Mouse (Mus musculus) heart, postnatal 10 days (tissue): Measurements from ENCODE around the gene Olfr619. TPM values are rescaled to one million over a fixed set of nuclear protein-coding genes. Genes with fewer than 3 reads are reported as not detected.

Experiments used
- DNase-seq, 2 experiments: peaks; one replicate each; pipeline ENCODE4 v3.0.0; 2021
- intact Hi-C: fragments of 180-260 bp; cut with DNase I; formaldehyde crosslinking; loops from one replicate; pipeline ENCODE4 v1.15.1; 2025
- microRNA-seq, 2 experiments: library from miRNA; unstranded; fragments of <30 nt; microRNA quantifications; one replicate each; pipeline ENCODE4 v1.2.0; 2022
- total RNA-seq, 2 experiments: library from RNA; stranded (reverse); gene quantifications; 2 replicates each; pipeline ENCODE4 v1.2.3; 2021

Olfr619 gene
- not detected for total RNA-seq

DNA sequence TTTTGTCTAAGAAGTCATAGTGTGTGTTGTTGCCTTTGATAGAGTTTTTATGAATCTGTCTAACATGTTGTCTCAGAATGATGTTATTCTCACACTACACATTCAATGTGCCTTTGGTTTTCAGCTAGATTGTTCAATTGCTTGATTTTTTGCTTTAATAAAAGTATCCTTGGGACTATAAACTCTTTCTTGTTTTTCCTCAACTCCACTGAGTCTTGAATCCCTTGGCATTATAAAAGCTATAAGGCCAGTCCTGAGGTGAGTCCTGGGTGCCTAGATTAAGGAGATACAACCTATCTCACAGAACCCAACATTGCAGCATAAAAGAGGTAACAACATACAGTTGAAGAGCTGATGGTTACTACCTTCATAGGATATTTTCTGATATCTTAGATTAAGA, at the start of gene Olfr619:
TSS of gene Olfr619 (plus strand) at position 301 of the 400 bp plus-strand sequence.
- intact Hi-C loops, result no loop called here
- DNase-seq, result no peak

DNA sequence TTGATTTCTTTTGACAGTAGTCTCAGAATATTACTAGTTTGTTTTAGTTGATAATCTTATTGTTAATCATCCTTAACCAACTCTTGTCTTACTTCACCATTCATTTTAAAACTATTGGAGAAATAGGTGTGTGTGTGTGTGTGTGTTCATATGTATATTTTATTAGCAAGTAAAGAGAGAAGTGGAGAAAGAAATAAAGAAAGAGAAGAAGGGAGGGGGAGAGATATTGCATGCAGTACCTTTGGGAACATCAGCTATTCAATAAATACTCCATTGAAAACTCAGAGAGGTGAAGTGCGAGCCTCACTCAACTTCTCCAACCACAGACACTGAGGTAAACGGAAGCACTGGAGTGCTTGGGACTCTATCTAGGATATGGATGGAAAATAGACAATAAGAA, 44.6 kb upstream of the Olfr619 start, which contains the start of gene Olfr615:
TSS of gene Olfr615 (plus strand) at position 301 of the 400 bp plus-strand sequence.
- intact Hi-C loops, result no loop called here
- DNase-seq, result no peak

DNA sequence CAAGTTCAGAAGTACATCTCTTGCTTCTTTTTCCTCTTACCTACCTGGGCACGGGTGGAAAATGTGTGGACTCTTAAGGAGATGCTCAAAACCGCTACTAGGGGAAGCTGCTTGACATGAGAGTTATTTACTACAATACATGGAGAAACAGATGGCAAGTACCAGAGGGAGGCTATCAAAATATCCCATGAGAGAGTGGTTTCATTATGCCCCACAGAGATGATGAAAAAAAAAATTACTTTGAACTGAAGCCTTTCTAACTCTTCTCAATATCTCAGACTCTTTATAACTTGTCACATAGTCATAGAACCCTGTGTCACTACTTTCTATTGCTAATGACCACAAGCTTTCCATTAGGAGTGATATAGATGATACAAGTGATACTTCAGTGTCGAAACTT, 31.3 kb upstream of the Olfr619 start, which contains the start of gene Olfr616:
TSS of gene Olfr616 (minus strand) at position 101 of the 400 bp plus-strand sequence.
- intact Hi-C loops, result loop anchor here (10.0 kb wide), 1 partner anchor 74 kb away; the partner anchor contains the start of gene Olfr609
- DNase-seq, result no peak

DNA sequence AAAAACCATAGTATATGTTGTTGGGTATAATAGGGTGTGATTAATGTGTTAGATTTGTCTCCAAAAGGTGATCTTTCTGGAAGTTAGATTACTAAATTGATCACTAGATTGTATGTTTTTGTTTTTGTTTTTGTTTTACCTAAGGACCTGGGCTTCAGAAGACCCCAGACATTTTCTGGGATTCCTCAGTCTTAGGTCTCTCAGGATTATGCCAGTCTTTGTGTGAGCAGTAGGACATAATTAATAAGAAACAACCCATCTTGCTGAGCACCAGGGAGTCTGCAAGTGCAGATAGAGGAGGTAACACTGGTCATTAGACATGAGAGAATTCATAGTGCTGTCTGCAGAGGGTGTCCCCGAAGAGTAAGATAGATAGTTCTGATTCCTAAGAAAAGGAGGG, 27.6 kb upstream of the Olfr619 start, which contains the start of gene Olfr617:
TSS of gene Olfr617 (plus strand) at position 301 of the 400 bp plus-strand sequence.
- intact Hi-C loops, result no loop called here
- DNase-seq, result no peak

DNA sequence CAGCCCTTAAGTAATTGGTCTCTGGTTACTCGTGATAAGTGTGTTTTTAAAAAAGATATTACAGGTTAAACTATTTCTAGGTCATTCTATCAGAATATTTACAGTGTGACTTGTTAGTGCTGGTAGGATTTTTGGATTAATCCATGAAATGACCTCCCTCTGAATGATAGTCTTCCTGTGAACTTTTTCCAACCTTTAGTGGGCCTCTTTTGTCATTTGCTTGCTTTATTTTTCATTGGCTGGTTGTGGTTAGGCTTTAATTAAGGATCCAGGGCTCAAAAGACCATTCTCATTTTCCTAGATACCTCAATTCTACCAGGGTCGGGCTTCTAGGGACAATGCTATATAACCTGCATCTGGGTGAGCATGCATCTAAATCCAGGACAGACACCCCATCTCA, 10.6 kb upstream of the Olfr619 start, which contains the start of gene Olfr618:
TSS of gene Olfr618 (plus strand) at position 301 of the 400 bp plus-strand sequence.
- intact Hi-C loops, result no loop called here
- no peak for DNase-seq

DNA sequence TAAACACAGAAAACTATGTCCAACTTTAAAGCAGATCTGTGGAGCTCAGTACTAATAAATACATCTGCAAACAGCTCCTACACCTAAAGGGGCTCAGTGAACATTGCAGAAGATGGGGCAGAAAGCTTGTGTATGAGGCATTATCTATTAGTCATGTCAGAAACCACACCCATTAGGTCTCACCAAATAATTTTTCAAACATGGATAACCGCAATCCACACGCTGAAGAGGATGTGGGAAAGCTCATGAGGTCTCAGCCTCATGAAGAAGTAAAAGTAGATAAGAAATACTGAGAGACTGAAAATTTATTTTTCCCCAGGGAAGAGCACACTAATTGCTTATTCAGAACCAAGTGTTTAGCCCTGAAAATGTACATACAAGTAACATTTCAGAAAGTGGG, 7.0 kb downstream of the Olfr619 start:
- no peak for DNase-seq
- intact Hi-C loops, result no loop called here

DNA sequence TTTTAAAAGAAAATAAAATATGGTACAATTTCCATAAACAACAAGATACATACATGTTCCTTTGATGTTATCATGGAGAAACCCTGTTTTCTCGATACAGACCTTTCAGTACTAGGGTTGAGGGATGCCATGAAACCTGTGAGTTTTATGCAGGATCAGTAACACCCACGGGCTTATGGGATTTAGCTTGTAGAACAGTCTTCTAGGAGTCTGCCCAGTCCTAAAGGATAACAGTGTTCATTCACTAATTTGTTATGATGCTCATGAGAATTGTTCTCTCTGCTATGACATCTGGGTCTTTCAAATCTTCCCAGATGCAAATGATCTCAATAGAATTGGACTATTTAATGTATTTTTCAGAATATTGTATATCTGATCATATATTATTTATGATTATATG, 12.1 kb downstream of the Olfr619 start, which contains the start of gene Olfr620:
TSS of gene Olfr620 (minus strand) at position 101 of the 400 bp plus-strand sequence.
- DNase-seq, result no peak
- intact Hi-C loops, result no loop called here

DNA sequence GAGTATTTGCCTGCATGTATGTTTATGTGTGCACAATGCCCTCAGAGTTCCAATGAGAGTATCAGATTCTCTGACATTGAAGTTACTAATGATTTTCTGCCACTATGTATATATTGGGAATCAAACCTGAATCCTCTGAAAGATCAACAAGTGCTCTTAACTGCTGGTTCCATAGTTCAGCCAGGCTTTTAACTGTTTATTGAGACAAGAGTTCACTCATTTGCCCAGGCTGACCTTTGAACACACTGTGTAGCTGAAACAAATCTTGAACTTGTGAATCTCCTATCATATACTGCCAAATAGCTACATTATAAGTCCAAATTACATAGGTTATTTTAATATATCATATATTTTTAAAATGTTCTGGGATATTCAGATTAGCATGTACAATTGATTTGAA, 36.4 kb downstream of the Olfr619 start:
- intact Hi-C loops, result no loop called here
- no peak for DNase-seq

DNA sequence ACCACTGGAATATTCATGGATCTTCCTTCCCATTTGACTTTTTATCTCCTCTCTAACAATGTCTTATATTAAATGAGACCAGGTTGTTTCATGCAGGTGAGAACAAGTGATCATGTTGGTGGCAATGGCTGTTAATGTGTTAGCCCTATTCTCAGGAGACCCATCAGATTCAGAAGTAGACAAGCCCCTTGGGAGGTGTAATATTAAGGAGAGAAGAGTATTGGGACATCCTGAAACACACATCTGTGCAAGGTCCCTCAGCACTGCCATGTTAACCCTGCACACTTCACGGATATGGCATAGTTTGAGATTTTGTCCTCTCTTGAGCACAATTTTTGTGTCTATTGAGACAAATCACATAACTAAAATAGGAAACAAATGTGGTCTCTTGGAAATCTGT, 42.2 kb downstream of the Olfr619 start, which contains the start of gene Olfr622:
TSS of gene Olfr622 (minus strand) at position 101 of the 400 bp plus-strand sequence.
- intact Hi-C loops, result no loop called here
- no peak for DNase-seq

DNA sequence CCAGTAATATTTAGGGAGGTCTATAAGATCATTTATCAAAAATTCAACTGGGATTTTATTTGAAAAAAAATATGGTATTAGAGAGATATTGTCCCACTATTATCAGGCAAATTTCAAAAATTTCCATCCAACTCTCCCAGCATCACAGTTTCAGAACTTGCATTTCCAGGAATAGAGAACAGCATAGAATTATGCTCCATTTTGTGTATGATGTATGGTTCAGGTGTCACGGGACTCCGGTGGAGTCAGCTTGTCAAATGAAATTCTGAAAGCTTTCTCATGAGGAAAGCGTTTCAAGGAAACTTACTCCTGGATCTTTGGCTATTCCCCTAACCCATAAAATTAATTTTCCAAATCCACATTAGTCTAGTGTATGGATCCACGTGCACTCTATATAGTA, 43.7 kb downstream of the Olfr619 start:
- no peak for DNase-seq
- intact Hi-C loops, result no loop called here

Small RNA genes lying within 50 kb of the gene (microRNA-seq; reads per million reads assigned to microRNA genes)
- 0 reads per million in 2 experiments for gene Gm26506

Other genes starting within 250 kb of the Olfr619 start
- not detected for gene Olfr601, start 237.9 kb upstream of the Olfr619 start, total RNA-seq
- gene Olfr603, start 214.4 kb upstream of the Olfr619 start, total RNA-seq, result not detected
- gene Usp17lc, start 185.5 kb upstream of the Olfr619 start, total RNA-seq, result not detected
- gene Olfr605, start 155.1 kb upstream of the Olfr619 start, total RNA-seq, result not detected
- not detected for gene Olfr606, start 151.5 kb upstream of the Olfr619 start, total RNA-seq
- gene Olfr607, start 136.4 kb upstream of the Olfr619 start, total RNA-seq, result not detected
- under 1 TPM; 0.17 to 0.62 TPM for gene Olfr608, start 130.7 kb upstream of the Olfr619 start, total RNA-seq
- not detected for gene Olfr609, start 102.5 kb upstream of the Olfr619 start, total RNA-seq
- not detected for gene Olfr610, start 88.5 kb upstream of the Olfr619 start, total RNA-seq
- gene Olfr611, start 79.7 kb upstream of the Olfr619 start, total RNA-seq, result not detected
- gene Olfr612, start 57.9 kb upstream of the Olfr619 start, total RNA-seq, result not detected
- not detected for gene Olfr613, start 52.5 kb upstream of the Olfr619 start, total RNA-seq
- gene Olfr615, start 44.5 kb upstream of the Olfr619 start, total RNA-seq, result not detected
- not detected for gene Olfr616, start 31.4 kb upstream of the Olfr619 start, total RNA-seq
- not detected for gene Olfr617, start 27.5 kb upstream of the Olfr619 start, total RNA-seq
- not detected for gene Olfr618, start 10.5 kb upstream of the Olfr619 start, total RNA-seq
- not detected for gene Olfr620, start 12.0 kb downstream of the Olfr619 start, total RNA-seq
- gene Olfr622, start 42.1 kb downstream of the Olfr619 start, total RNA-seq, result not detected
- not detected for gene Olfr623, start 63.1 kb downstream of the Olfr619 start, total RNA-seq
- not detected for gene Olfr624, start 70.6 kb downstream of the Olfr619 start, total RNA-seq
- gene Olfr625-ps1, start 82.1 kb downstream of the Olfr619 start, total RNA-seq, result not detected
- gene Olfr243, start 114.1 kb downstream of the Olfr619 start, total RNA-seq, result not detected
- not detected for gene Olfr628, start 129.8 kb downstream of the Olfr619 start, total RNA-seq
- gene Olfr629, start 144.4 kb downstream of the Olfr619 start, total RNA-seq, result not detected
- not detected for gene Olfr630, start 156.8 kb downstream of the Olfr619 start, total RNA-seq
- gene Olfr69, start 171.0 kb downstream of the Olfr619 start, total RNA-seq, result not detected
- not detected for gene Olfr68, start 179.1 kb downstream of the Olfr619 start, total RNA-seq
- not detected for gene Olfr67, start 191.2 kb downstream of the Olfr619 start, total RNA-seq
- 1,000 to 10,000 TPM in 1 of 2 experiments, 100 to 1,000 TPM in 1; 560 to 1,219 TPM for gene Hbb-bt, start 213.4 kb downstream of the Olfr619 start, total RNA-seq
- 1,000 to 10,000 TPM; 4,406 to 9,811 TPM for gene Hbb-bs, start 227.5 kb downstream of the Olfr619 start, total RNA-seq
- not detected for gene Hbb-bh2, start 239.9 kb downstream of the Olfr619 start, total RNA-seq
- gene Hbb-bh1, start 242.6 kb downstream of the Olfr619 start, total RNA-seq, result not detected